ENCODE assay signal across 11 mouse cellular contexts in the genomic region with DNA sequence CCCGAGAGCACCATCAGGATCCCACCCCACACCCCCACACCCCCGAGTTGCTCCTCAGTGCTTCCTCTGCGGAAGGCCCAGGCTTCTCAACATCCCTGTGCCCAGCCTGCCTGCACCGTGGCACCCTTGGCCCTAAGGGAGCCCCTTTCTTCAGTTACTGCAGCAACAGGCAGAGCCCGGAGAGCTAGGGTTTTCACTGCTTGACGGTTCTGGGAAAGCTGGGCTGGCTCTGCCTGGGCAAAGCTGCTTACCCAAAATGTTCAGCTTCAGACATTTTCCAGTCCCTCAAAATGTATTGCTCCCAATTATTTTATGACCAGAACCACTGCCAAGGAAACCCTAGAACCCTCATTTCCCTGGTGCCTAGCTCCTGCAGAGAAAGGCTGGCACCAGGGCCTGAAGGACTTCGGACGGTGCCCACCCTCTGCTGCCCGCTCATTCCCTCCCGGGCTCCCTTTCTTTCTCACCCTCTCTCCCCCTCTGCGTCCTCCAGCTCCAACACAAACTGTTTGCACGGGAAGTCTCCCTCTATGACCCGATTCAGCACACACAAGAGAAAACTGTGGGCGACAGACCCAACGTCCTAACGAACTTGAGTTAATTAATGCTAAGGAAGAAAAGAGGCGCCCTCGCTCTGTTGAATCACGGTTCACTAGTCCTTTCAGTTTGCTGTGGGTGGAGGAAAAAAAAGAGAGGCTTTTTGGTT. TPM values are rescaled to one million over a fixed set of nuclear protein-coding genes. Genes with fewer than 3 reads are reported as not detected.
A peak's percentile ranks its signal among the peaks of the same experiment; 100 is the strongest.
DNase-seq lines count a peak whose midpoint lies in the region; ATAC-seq and TF ChIP-seq lines count a peak whose summit lies in the region.
"Had no signal": no experiment of that assay in that cellular context is flagged by ENCODE, and none has a peak within 500 bp of the region (broad histone marks: within the 10 kb centered on the region; RNA-seq: fewer than 3 reads in every experiment).

No protein-coding gene starts in this region.

- peaks cover 34% of the 10 kb centered on the region for H3K4me1 ChIP-seq in lung, embryonic 14.5 days (ENCODE audit: insufficient read depth)
- peaks cover 51% of the 10 kb centered on the region for H3K4me1 ChIP-seq in hindbrain, embryonic 15.5 days (replicated peaks)
- peaks cover 67% of the 10 kb centered on the region for H3K4me1 ChIP-seq in neural tube, embryonic 15.5 days

- peak; percentile 47 to 69 for DNase-seq in cerebellum, postnatal 25 days
- DNase-seq in cerebellum, adult 9-11 months: no peak
- no peak for DNase-seq in lung, embryonic 14.5 days
- no peak for DNase-seq in lung, postnatal 36 days
- DNase-seq in lung, postnatal 10 days: no peak
- DNase-seq: gastrocnemius, postnatal 25 days; kidney, adult 11 months had no signal

- ATAC-seq in lung, embryonic 14.5 days (ENCODE audit: insufficient read depth): no peak
- peak; percentile 60; the same call in 1 of the 2 replicates for ATAC-seq in hindbrain, embryonic 15.5 days (ENCODE audit: low FRiP score, low read depth)
- peak; percentile 54; the same call in 1 of the 2 replicates for ATAC-seq in neural tube, embryonic 15.5 days (ENCODE audit: low FRiP score)
- ATAC-seq in megakaryocyte, adult 5-6 weeks (ENCODE audit: poor library complexity, severe bottlenecking): no peak

- H3K4me3 ChIP-seq in lung, embryonic 14.5 days (ENCODE audit: low read depth, low read length): no peak overlapping the region
- H3K4me3 ChIP-seq in hindbrain, embryonic 15.5 days: no peak overlapping the region
- H3K4me3 ChIP-seq in neural tube, embryonic 15.5 days (replicated peaks): no peak overlapping the region

- H3K27me3 ChIP-seq in lung, embryonic 14.5 days (ENCODE audit: insufficient read depth, low read length): peaks cover 91% of the 10 kb centered on the region
- peaks cover 73% of the 10 kb centered on the region for H3K27me3 ChIP-seq in hindbrain, embryonic 15.5 days
- peaks cover 81% of the 10 kb centered on the region for H3K27me3 ChIP-seq in neural tube, embryonic 15.5 days (replicated peaks)

- H3K9ac ChIP-seq in lung, embryonic 14.5 days: no peak overlapping the region
- no peak overlapping the region for H3K9ac ChIP-seq in hindbrain, embryonic 15.5 days
- 0 out of 2 replicates have a peak overlapping the region, but pooled peaks have one; percentile 14 for H3K9ac ChIP-seq in neural tube, embryonic 15.5 days (replicated peaks)

- 0 out of 2 replicates have a peak overlapping the region, but pooled peaks have one; percentile 18 for H3K4me2 ChIP-seq in lung, embryonic 14.5 days
- peak overlapping the region; percentile 34 for H3K4me2 ChIP-seq in hindbrain, embryonic 15.5 days
- peak overlapping the region; percentile 26 for H3K4me2 ChIP-seq in neural tube, embryonic 15.5 days

- TF ChIP-seq CTCF in lung, embryonic 14.5 days (IDR thresholded peaks at IDR 0.05; ENCODE audit: low read depth): no peak

- no peak overlapping the region for H3K27ac ChIP-seq in lung, embryonic 14.5 days (ENCODE audit: low read depth)
- H3K27ac ChIP-seq in hindbrain, embryonic 15.5 days (replicated peaks): peak overlapping the region; percentile 77
- H3K27ac ChIP-seq in neural tube, embryonic 15.5 days (replicated peaks): peak overlapping the region; percentile 81

- no peaks in the 10 kb centered on the region for H3K36me3 ChIP-seq in lung, embryonic 14.5 days (ENCODE audit: insufficient read depth)
- no peaks in the 10 kb centered on the region for H3K36me3 ChIP-seq in hindbrain, embryonic 15.5 days
- no peaks in the 10 kb centered on the region for H3K36me3 ChIP-seq in neural tube, embryonic 15.5 days

- H3K9me3 ChIP-seq in lung, embryonic 14.5 days (ENCODE audit: low read depth, low read length): no peaks in the 10 kb centered on the region
- H3K9me3 ChIP-seq in hindbrain, embryonic 15.5 days: no peaks in the 10 kb centered on the region
- H3K9me3 ChIP-seq in neural tube, embryonic 15.5 days (replicated peaks): no peaks in the 10 kb centered on the region

- 33% methylated on average over 19 of the region's 19 CpGs for WGBS in lung, embryonic 14.5 days
- WGBS in hindbrain, embryonic 15.5 days: 10% methylated on average over 19 of the region's 19 CpGs
- WGBS in neural tube, embryonic 15.5 days: 7% methylated on average over 19 of the region's 19 CpGs

RNA-seq across cellular contexts. Expression of a gene that starts 20.5 kb away (rescaled TPM):
- polyA plus RNA-seq in lung, embryonic 14.5 days (2014; fragmentation: Nextera tagmentation; extraction: Ambion mirVana): 42.3 and 44.1 TPM in 2 replicates
- 71.2 and 87.6 TPM in 2 replicates for polyA plus RNA-seq in hindbrain, embryonic 15.5 days (2015; fragmentation: Nextera tagmentation; extraction: Ambion mirVana)
- polyA plus RNA-seq in neural tube, embryonic 15.5 days (2015; fragmentation: Nextera tagmentation; extraction: Ambion mirVana): 60.3 and 70.5 TPM in 2 replicates
- 23.8 and 26.9 TPM in 2 replicates for total RNA-seq in megakaryocyte, adult 5-6 weeks (2015)
- total RNA-seq in megakaryocyte, adult 5-6 weeks (2017): 7.7 and 17.0 TPM in 2 replicates

RNA-seq across cellular contexts. Expression of a gene that starts 43.0 kb away (rescaled TPM):
- polyA plus RNA-seq in lung, embryonic 14.5 days (2014; fragmentation: Nextera tagmentation; extraction: Ambion mirVana): 4.5 and 4.6 TPM in 2 replicates
- 14.0 and 15.1 TPM in 2 replicates for polyA plus RNA-seq in hindbrain, embryonic 15.5 days (2015; fragmentation: Nextera tagmentation; extraction: Ambion mirVana)
- polyA plus RNA-seq in neural tube, embryonic 15.5 days (2015; fragmentation: Nextera tagmentation; extraction: Ambion mirVana): 15.7 and 17.2 TPM in 2 replicates
- total RNA-seq in megakaryocyte, adult 5-6 weeks (2015): 1.4 and 2.6 TPM in 2 replicates
- total RNA-seq in megakaryocyte, adult 5-6 weeks (2017): 0.28 and 4.4 TPM in 2 replicates

RNA-seq across cellular contexts. Expression of a gene that starts 51.6 kb away (rescaled TPM):
- polyA plus RNA-seq in lung, embryonic 14.5 days (2014; fragmentation: Nextera tagmentation; extraction: Ambion mirVana): 44.2 and 45.0 TPM in 2 replicates
- 39.7 and 40.6 TPM in 2 replicates for polyA plus RNA-seq in hindbrain, embryonic 15.5 days (2015; fragmentation: Nextera tagmentation; extraction: Ambion mirVana)
- polyA plus RNA-seq in neural tube, embryonic 15.5 days (2015; fragmentation: Nextera tagmentation; extraction: Ambion mirVana): 44.3 and 45.1 TPM in 2 replicates
- total RNA-seq in megakaryocyte, adult 5-6 weeks (2015): 6.3 and 6.6 TPM in 2 replicates
- 13.9 and 20.5 TPM in 2 replicates for total RNA-seq in megakaryocyte, adult 5-6 weeks (2017)

RNA-seq across cellular contexts. Expression of a gene that starts 56.9 kb away (rescaled TPM):
- polyA plus RNA-seq in lung, embryonic 14.5 days (2014; fragmentation: Nextera tagmentation; extraction: Ambion mirVana): 2.7 and 2.8 TPM in 2 replicates
- 1.2 and 1.7 TPM in 2 replicates for polyA plus RNA-seq in hindbrain, embryonic 15.5 days (2015; fragmentation: Nextera tagmentation; extraction: Ambion mirVana)
- polyA plus RNA-seq in neural tube, embryonic 15.5 days (2015; fragmentation: Nextera tagmentation; extraction: Ambion mirVana): 1.4 and 1.8 TPM in 2 replicates
- total RNA-seq in megakaryocyte, adult 5-6 weeks (2015): 40.4 and 45.2 TPM in 2 replicates
- 20.6 and 25.5 TPM in 2 replicates for total RNA-seq in megakaryocyte, adult 5-6 weeks (2017)
- total RNA-seq: liver, adult 2 months had no signal
- polyA plus RNA-seq: liver, adult 2 months had no signal

Comparison
In these comparisons a context has a peak if more than half of its experiments do, and no peak if none do; other contexts are left out.
1. DNase-seq: peak in cerebellum, postnatal 25 days (2 of 2); none in cerebellum, adult 9-11 months (single experiment), lung, embryonic 14.5 days (single experiment), lung, postnatal 36 days (single experiment) and lung, postnatal 10 days (single experiment).
2. ATAC-seq: peak in hindbrain, embryonic 15.5 days (single experiment) and neural tube, embryonic 15.5 days (single experiment); none in lung, embryonic 14.5 days (single experiment) and megakaryocyte, adult 5-6 weeks (single experiment).
3. Peak in every context shown above with its lines, with median percentiles within 50 percentile points of each other: H3K4me2 ChIP-seq.